Mouse (Mus musculus) thymus, postnatal 4 days (tissue): ENCODE data around the gene Irf6.
A peak's percentile ranks its signal among the peaks of the same experiment; 100 is the strongest.

Experiments used
- DNase-seq: peaks from one replicate; pipeline ENCODE4 v3.0.0; 2021

Gene Irf6

DNA sequence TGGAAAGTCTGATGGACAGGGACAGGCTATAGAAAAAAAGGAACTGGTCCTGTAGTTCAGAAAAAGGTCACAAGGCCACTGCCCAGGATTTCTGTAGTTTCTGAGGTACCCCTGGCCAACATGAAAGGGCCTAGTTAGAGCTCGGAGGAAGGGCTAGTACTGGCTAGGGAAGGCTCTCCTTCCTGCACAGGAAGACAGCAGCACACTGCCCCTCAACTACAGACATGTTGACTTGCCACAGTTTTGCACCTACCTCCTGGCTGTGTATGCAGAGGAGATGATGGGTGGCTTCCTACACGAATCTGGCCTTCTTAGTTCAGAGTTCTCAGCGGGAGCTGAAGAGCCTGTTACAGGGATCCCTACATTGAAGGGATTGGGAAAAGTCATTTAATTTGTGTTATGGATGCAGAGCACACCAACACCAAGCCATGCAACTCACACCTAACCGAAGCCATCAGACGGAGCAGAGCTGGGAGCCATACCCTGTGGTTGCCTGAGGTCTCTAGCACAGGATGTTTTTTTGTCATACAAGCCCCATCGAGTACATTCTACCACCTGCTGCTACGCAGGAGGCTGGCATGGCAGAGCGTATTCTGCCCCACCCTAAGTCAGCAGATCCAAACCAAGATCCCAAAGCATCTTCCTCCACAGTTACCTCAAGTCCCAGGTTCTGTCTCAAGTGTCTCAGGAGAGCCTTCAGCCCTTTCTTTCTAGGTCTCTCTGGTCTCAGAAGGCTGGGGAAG is 47.9 kb downstream of the Irf6 start:
- DNase-seq, result peak; percentile 71

DNA sequence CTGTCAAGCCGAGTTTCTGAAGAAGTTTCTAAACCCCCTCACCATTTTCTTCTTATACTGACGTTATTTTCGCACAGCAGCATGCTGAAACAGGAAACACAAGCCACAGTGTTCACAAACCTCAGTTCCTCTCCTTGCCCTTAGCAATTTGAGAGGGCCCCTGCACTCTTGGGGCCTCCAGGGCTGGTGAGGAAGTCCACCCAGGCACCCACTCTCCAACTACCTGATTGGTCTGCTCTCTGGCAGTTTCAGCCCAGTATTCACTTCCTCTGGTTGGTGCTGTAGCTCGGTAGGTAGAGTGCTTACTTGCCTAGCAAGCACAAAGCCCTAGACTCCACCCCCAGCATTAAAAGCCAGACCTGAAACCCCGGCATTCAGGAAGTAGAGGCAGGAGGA is 48.5 kb downstream of the Irf6 start, which contains the start of gene Traf3ip3:
Gene Traf3ip3, minus strand, starts transcription at position 321 of the 396 bp plus-strand sequence.
- peak; percentile 78 for DNase-seq

DNA sequence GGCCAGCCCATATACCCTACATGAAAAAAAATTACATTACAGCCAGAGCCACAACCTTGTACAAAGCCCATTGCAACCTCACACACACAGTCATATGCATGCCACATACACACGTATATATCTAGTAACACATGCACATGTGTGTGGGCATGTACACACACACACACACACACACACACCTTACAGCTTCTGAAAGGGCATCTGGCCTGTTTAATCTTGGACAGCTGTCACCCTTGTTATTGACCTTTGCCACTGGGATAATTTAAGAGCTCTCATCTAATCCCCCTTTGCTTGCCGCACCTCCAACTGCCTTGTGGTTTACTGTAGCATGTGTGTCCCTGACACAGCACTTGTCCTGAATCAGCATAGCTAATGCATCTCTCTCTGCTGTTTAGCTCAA is 50.9 kb downstream of the Irf6 start:
- DNase-seq, result no peak

DNA sequence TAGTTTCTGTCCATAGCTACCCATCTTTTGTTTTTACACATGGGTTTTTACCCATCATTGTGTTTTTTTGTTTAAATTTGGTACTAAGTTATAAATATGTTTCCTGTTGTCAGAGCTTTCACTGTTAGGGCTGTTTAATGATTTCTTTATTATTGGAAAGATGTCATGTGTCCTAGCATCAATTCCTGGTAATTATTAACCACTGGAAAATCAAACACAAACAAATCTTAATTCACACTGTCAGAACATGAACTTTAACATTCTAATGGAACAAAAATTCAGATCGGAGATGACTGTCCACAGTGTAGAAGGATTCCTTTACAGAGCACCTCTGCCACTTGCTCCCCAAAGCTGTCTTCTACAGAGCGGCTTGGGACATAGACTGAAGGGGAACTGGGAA is 52.5 kb downstream of the Irf6 start:
- DNase-seq, result no peak

DNA sequence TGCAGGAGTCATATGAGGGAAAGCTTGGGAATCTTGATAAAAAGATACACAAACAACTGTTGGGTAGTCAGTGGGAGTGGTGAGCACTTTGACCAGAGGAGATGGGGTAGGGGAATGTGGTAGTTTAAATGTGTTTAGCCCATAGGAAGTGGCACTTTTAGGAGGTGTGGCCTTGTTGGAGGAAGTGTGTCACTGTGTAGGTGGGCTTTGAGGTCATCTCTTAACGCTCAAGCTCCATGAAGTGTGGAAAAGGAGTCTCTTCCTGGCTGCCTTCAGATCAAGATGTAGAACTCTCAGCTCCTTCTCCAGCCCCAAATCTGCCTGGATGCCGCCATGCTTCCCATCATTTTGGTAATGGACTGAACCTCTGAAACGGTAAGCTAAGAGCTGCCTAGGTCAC is 54.6 kb downstream of the Irf6 start, which contains the start of gene Lamb3:
Gene Lamb3, plus strand, starts transcription at position 197 of the 400 bp plus-strand sequence.
- no peak for DNase-seq

DNA sequence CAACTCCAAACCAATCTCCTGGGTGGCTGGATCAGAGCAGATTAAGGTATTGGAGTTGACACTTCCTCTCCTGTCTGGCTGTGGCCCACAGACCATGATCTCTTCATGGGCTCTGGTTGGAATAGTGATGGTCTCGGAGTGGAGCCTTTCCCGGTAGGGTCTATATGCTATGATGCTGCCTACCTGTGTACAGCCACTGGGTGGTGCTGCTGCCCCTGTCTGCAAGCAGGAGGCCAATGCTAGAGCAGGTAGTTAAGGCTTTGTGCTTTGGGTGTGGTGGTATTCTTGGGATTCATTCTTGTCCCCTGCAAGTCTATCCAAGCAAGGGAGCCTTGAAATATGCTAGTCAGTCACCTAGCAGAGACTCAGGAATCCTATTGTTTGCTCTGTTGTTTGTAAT is 55.3 kb downstream of the Irf6 start:
- DNase-seq, result peak; percentile 88

DNA sequence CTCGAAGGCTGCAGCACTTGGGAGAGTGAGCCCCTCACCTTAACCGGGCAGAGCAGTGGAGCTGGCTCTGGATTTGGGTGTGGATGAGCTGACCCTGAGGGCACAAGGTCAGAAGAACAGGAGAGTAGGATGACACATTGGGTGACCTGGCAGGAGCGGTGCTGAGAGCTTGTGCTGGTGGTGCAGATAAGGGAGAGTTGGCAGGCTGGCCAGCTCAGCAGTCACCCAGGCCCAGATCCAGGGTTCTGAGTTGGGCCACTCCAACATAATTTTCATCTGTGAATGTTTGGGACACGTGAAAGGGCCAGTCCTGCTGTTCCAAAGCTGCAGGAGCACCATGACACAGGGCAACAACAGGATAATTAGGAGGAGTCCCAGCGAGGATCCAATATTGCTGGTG is 58.5 kb downstream of the Irf6 start:
- no peak for DNase-seq

DNA sequence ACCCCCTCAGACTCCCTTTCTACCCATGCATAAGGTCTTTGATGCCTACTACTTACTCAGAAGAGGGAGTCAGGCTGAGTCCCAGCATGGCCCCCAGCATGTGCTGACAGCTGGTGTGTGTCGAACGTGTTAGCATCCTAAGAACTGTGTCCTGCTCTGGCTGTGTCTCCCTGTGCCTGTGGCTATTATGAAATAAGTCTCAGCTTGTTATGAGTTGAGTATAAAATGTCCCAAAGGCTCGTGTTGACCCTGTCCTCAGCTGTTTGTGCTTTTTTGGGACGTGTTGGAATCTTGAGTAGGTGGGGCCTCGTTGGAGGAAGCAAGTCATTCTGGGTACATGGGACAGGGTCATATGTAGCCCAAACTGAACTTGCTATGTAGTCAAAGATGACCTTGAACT is 61.1 kb downstream of the Irf6 start:
- peak; percentile 46 for DNase-seq

DNA sequence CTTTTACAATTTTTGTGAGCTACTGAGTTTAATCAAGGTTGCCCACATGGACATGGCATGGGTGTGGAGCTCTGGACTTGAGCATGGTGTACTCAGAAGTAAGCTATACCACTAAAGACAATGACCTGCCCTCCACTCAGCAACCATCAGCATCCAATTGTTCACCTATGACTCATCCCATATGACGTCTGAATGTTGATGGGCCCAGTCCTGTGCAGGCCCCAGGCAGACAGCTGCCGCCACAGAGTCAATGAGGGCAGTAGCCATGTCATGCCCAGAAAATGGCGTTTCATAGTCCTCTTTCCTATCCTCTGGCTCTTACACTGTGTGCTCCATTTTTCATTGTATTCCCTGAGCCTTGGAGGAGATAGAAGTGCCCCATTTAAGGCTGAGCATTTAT is 63.1 kb downstream of the Irf6 start:
- DNase-seq, result no peak

DNA sequence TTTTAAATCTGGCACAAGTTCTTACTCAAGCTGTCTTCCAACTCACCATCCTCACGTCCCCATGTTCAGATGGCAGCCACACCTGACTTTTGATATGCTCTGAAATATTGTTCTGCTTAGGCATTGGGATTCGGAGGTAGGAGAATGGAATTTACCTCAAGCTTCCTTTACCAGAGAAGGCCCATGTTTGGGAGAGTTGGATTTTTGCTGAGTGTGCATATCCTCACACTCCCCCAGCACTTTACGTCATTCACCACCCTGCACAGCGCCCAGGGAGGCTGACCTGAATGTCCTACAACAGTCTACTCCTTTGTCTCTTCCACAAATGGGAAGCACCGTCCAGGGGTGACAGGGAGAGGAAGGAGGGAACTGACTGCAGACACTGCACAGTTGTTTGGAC is 67.5 kb downstream of the Irf6 start:
- DNase-seq, result no peak
